Mouse (Mus musculus) neural tube, embryonic 15.5 days (tissue): ENCODE results near the gene Hoxa10. TPM values are rescaled to one million over a fixed set of nuclear protein-coding genes. Genes with fewer than 3 reads are reported as not detected.

Experiments
- ATAC-seq: fragments of 200-750 bp; cut with Nextera tagmentation; 2 replicates; pipeline ENCODE4 v1.8.0; 2017; ENCODE audit warnings: mild to moderate bottlenecking, moderate TSS enrichment, moderate library complexity; ENCODE audit not compliant: low FRiP score
- H3K27ac ChIP-seq: fragments of 300-500 bp; sonication (generic); replicated peaks from 2 replicates; pipeline ENCODE4 v1.5.1; 2015; ENCODE audit warnings: mild to moderate bottlenecking, inconsistent platforms
- H3K27me3 ChIP-seq: fragments of 300-500 bp; sonication (generic); replicated peaks from 2 replicates; pipeline ENCODE4 v1.6.1; 2015; ENCODE audit warnings: inconsistent platforms
- H3K36me3 ChIP-seq: fragments of 300-500 bp; sonication (generic); 2 replicates; pipeline ENCODE4 v1.6.1; 2015; ENCODE audit warnings: inconsistent platforms
- H3K4me1 ChIP-seq: fragments of 300-500 bp; sonication (generic); 2 replicates; pipeline ENCODE4 v1.6.1; 2015; ENCODE audit warnings: inconsistent platforms
- H3K4me2 ChIP-seq: fragments of 300-500 bp; sonication (generic); 2 replicates; pipeline ENCODE4 v1.6.1; 2015; ENCODE audit warnings: inconsistent platforms, mild to moderate bottlenecking, moderate library complexity
- H3K4me3 ChIP-seq: fragments of 300-500 bp; sonication (generic); replicated peaks from 2 replicates; pipeline ENCODE4 v1.5.1; 2015; ENCODE audit warnings: mild to moderate bottlenecking, inconsistent platforms
- H3K9ac ChIP-seq: fragments of 300-500 bp; sonication (generic); replicated peaks from 2 replicates; pipeline ENCODE4 v1.6.1; 2015; ENCODE audit warnings: mild to moderate bottlenecking, inconsistent platforms
- H3K9me3 ChIP-seq: fragments of 300-500 bp; sonication (generic); replicated peaks from 2 replicates; pipeline ENCODE4 v1.6.1; 2016; ENCODE audit warnings: inconsistent platforms
- WGBS: fragments of 180-500 bp; shearing (Covaris S2); methylation state at CpG from one replicate; pipeline ENCODE4 v1.1.7; 2015; ENCODE audit warnings: mixed read lengths; 5-methylcytosine and 5-hydroxymethylcytosine counted together
- polyA plus RNA-seq: library from polyadenylated mRNA; unstranded; fragments of >200 nt; fragmentation: Nextera tagmentation; extraction: Ambion mirVana; gene quantifications from 2 replicates; pipeline ENCODE4 v1.2.1, GENCODE M21; 2015

Gene Hoxa10
- polyA plus RNA-seq, 1 experiment from 2014 or later = 48.9 TPM

- 5% methylated on average over 13 of the region's 13 CpGs for WGBS
- Histone ChIP-seq H3K4me1 (peaks cover 62% of the 10 kb centered on the region), H3K4me2 (peak overlapping the region; percentile 85), H3K9ac (peak overlapping the region; percentile 99), H3K27me3 (no peaks in the 10 kb centered on the region), H3K4me3 (peak overlapping the region; percentile 81), H3K27ac (peak overlapping the region; percentile 100), H3K36me3 (no peaks in the 10 kb centered on the region), H3K9me3 (no peaks in the 10 kb centered on the region)
- no peak for ATAC-seq
Measured at GRCm38 (mm10) chr6:52211961-52212360, 28.7 kb downstream of the Hoxa10 start.

GRCm38 (mm10) chr6:52211170-52211935 lies 29.3 kb downstream of the Hoxa10 start:
- Histone ChIP-seq H3K27me3 (no peaks in the 10 kb centered on the region), H3K4me2 (peak overlapping the region; percentile 85), H3K27ac (peak overlapping the region; percentile 100), H3K36me3 (no peaks in the 10 kb centered on the region), H3K4me3 (peak overlapping the region; percentile 81), H3K9ac (peak overlapping the region; percentile 99), H3K4me1 (peaks cover 68% of the 10 kb centered on the region), H3K9me3 (no peaks in the 10 kb centered on the region)
- 2% methylated on average over 37 of the region's 37 CpGs for WGBS
- ATAC-seq = peak; percentile 29

GRCm38 (mm10) chr6:52209685-52210046 lies 31.0 kb downstream of the Hoxa10 start:
- H3K27me3 ChIP-seq = no peaks in the 10 kb centered on the region
- peak overlapping the region; percentile 81 for H3K4me3 ChIP-seq
- H3K36me3 ChIP-seq = 0 out of 2 replicates have a peak, but pooled peaks cover 3% of the 10 kb centered on the region
- 6% methylated on average over 12 of the region's 12 CpGs for WGBS
- H3K4me2 ChIP-seq = peak overlapping the region; percentile 85
- H3K9ac ChIP-seq = peak overlapping the region; percentile 63
- no peaks in the 10 kb centered on the region for H3K9me3 ChIP-seq
- peak overlapping the region; percentile 89 for H3K27ac ChIP-seq
- H3K4me1 ChIP-seq = peaks cover 68% of the 10 kb centered on the region
- ATAC-seq = no peak

- H3K4me1 ChIP-seq = peaks cover 68% of the 10 kb centered on the region
- no peaks in the 10 kb centered on the region for H3K27me3 ChIP-seq
- no peaks in the 10 kb centered on the region for H3K9me3 ChIP-seq
- ATAC-seq = no peak; the same call in 1 of the 2 replicates
- peak overlapping the region; percentile 89 for H3K27ac ChIP-seq
- peak overlapping the region; percentile 85 for H3K4me2 ChIP-seq
- peak overlapping the region; percentile 81 for H3K4me3 ChIP-seq
- 0 out of 2 replicates have a peak, but pooled peaks cover 3% of the 10 kb centered on the region for H3K36me3 ChIP-seq
- peak overlapping the region; percentile 63 for H3K9ac ChIP-seq
- 3% methylated on average over 18 of the region's 18 CpGs for WGBS
Measured at GRCm38 (mm10) chr6:52208868-52209684, 31.6 kb downstream of the Hoxa10 start.

- H3K4me1 ChIP-seq = peaks cover 71% of the 10 kb centered on the region
- H3K4me3 ChIP-seq = peak within 1 kb of the TSS; percentile 81
- H3K36me3 ChIP-seq = 0 out of 2 replicates have a peak, but pooled peaks cover 3% of the 10 kb centered on the region
- WGBS = under 1% methylated on average over 47 of the region's 47 CpGs
- no peaks in the 10 kb centered on the region for H3K9me3 ChIP-seq
- peak within 1 kb of the TSS; percentile 89 for H3K27ac ChIP-seq
- 0 out of 2 replicates have a peak, but pooled peaks have one; percentile 9 for ATAC-seq
- H3K27me3 ChIP-seq = no peaks in the 10 kb centered on the region
- peak within 1 kb of the TSS; percentile 85 for H3K4me2 ChIP-seq
- H3K9ac ChIP-seq = peak within 1 kb of the TSS; percentile 63
Measured at GRCm38 (mm10) chr6:52208072-52208867, 32.4 kb downstream of the Hoxa10 start, which contains the start of gene Hoxa6. TSS of gene Hoxa6 (minus strand) at chr6:52208722.

GRCm38 (mm10) chr6:52207684-52207976 lies 33.0 kb downstream of the Hoxa10 start:
- Histone ChIP-seq H3K27me3 (no peaks in the 10 kb centered on the region), H3K9me3 (no peaks in the 10 kb centered on the region), H3K4me1 (peaks cover 78% of the 10 kb centered on the region), H3K9ac (peak overlapping the region; percentile 32), H3K27ac (peak overlapping the region; percentile 79), H3K4me3 (peak overlapping the region; percentile 81), H3K36me3 (0 out of 2 replicates have a peak, but pooled peaks cover 4% of the 10 kb centered on the region), H3K4me2 (peak overlapping the region; percentile 85)
- ATAC-seq = no peak

GRCm38 (mm10) chr6:52206882-52207683 lies 33.6 kb downstream of the Hoxa10 start:
- 10% methylated on average over 4 of the region's 4 CpGs for WGBS
- peaks cover 82% of the 10 kb centered on the region for H3K4me1 ChIP-seq
- peak overlapping the region; percentile 85 for H3K4me2 ChIP-seq
- H3K27me3 ChIP-seq = no peaks in the 10 kb centered on the region
- peaks cover 8% of the 10 kb centered on the region; the same call in 1 of the 2 replicates for H3K36me3 ChIP-seq
- peak overlapping the region; percentile 32 for H3K9ac ChIP-seq
- no peaks in the 10 kb centered on the region for H3K9me3 ChIP-seq
- peak overlapping the region; percentile 81 for H3K4me3 ChIP-seq
- ATAC-seq = no peak
- H3K27ac ChIP-seq = peak overlapping the region; percentile 79

GRCm38 (mm10) chr6:52205638-52206621 lies 34.7 kb downstream of the Hoxa10 start:
- Histone ChIP-seq H3K27me3 (no peaks in the 10 kb centered on the region), H3K9me3 (no peaks in the 10 kb centered on the region), H3K27ac (peak overlapping the region; percentile 79), H3K4me3 (peak overlapping the region; percentile 81), H3K36me3 (peaks cover 11% of the 10 kb centered on the region; the same call in 1 of the 2 replicates), H3K4me1 (peaks cover 91% of the 10 kb centered on the region), H3K4me2 (peak overlapping the region; percentile 85), H3K9ac (peak overlapping the region; percentile 36)
- no peak for ATAC-seq
- 5% methylated on average over 55 of the region's 55 CpGs for WGBS

GRCm38 (mm10) chr6:52205221-52205620 lies 35.4 kb downstream of the Hoxa10 start:
- no peaks in the 10 kb centered on the region for H3K27me3 ChIP-seq
- 11% methylated on average over 14 of the region's 14 CpGs for WGBS
- H3K4me2 ChIP-seq = peak overlapping the region; percentile 85
- peak overlapping the region; percentile 81 for H3K4me3 ChIP-seq
- peaks cover 97% of the 10 kb centered on the region for H3K4me1 ChIP-seq
- H3K9ac ChIP-seq = peak overlapping the region; percentile 36
- H3K9me3 ChIP-seq = no peaks in the 10 kb centered on the region
- ATAC-seq = no peak
- H3K36me3 ChIP-seq = peaks cover 11% of the 10 kb centered on the region; the same call in 1 of the 2 replicates
- peak overlapping the region; percentile 79 for H3K27ac ChIP-seq
